Comparison of ENCODE assay signal across 19 mouse cellular contexts in genomic region chr13:67798618-67799017, GRCm38 (mm10). TPM values are rescaled to one million over a fixed set of nuclear protein-coding genes. Genes with fewer than 3 reads are reported as not detected.
"Had no signal": no experiment of that assay in that cellular context is flagged by ENCODE, and none has a peak within 500 bp of the region (broad histone marks: within the 10 kb centered on the region; RNA-seq: fewer than 3 reads in every experiment).

No protein-coding gene starts in this region.

- H3K36me3 ChIP-seq: lung, embryonic 15.5 days; midbrain, embryonic 13.5 days; midbrain, embryonic 15.5 days; neural tube, embryonic 12.5 days had no signal

- H3K27ac ChIP-seq: lung, embryonic 15.5 days; macrophage; midbrain, embryonic 13.5 days; midbrain, embryonic 15.5 days; neural tube, embryonic 12.5 days had no signal

- DNase-seq: lung, adult 2 months; lung, postnatal 14 days; lung, postnatal 36 days; right cerebral cortex, postnatal 25 days; right cerebral cortex, postnatal 4 days; spleen, adult 18-20 months; thymus, adult 18-20 months; thymus, postnatal 14 days; thymus, postnatal 36 days had no signal

- H3K4me3 ChIP-seq: lung, embryonic 15.5 days; megakaryocyte, embryonic 14.5 days; midbrain, embryonic 13.5 days; midbrain, embryonic 15.5 days; neural tube, embryonic 12.5 days had no signal

- H3K9ac ChIP-seq: lung, embryonic 15.5 days; midbrain, embryonic 13.5 days; midbrain, embryonic 15.5 days; neural tube, embryonic 12.5 days had no signal

- H3K9me3 ChIP-seq: lung, embryonic 15.5 days; megakaryocyte, embryonic 14.5 days; midbrain, embryonic 13.5 days; midbrain, embryonic 15.5 days; neural tube, embryonic 12.5 days had no signal

- H3K27me3 ChIP-seq: lung, embryonic 15.5 days; megakaryocyte, embryonic 14.5 days; midbrain, embryonic 13.5 days; midbrain, embryonic 15.5 days; neural tube, embryonic 12.5 days had no signal

- H3K4me2 ChIP-seq: lung, embryonic 15.5 days; midbrain, embryonic 11.5 days; midbrain, embryonic 13.5 days; midbrain, embryonic 15.5 days; neural tube, embryonic 12.5 days had no signal

- H3K4me1 ChIP-seq: lung, embryonic 15.5 days; megakaryocyte, embryonic 14.5 days; midbrain, embryonic 13.5 days; midbrain, embryonic 15.5 days; neural tube, embryonic 12.5 days had no signal

- ATAC-seq: lung, postnatal 0 days; midbrain, embryonic 13.5 days; midbrain, embryonic 15.5 days had no signal

RNA-seq across cellular contexts. Expression of gene Zfp493, which starts 19.1 kb away (rescaled TPM):
- total RNA-seq: monocyte, adult 5-6 weeks had no signal

RNA-seq across cellular contexts. Expression of gene Gm10037, which starts 32.3 kb away (rescaled TPM):
- total RNA-seq: monocyte, adult 5-6 weeks had no signal
- polyA plus RNA-seq: small intestine, adult 2 months had no signal
